In the genomic region with DNA sequence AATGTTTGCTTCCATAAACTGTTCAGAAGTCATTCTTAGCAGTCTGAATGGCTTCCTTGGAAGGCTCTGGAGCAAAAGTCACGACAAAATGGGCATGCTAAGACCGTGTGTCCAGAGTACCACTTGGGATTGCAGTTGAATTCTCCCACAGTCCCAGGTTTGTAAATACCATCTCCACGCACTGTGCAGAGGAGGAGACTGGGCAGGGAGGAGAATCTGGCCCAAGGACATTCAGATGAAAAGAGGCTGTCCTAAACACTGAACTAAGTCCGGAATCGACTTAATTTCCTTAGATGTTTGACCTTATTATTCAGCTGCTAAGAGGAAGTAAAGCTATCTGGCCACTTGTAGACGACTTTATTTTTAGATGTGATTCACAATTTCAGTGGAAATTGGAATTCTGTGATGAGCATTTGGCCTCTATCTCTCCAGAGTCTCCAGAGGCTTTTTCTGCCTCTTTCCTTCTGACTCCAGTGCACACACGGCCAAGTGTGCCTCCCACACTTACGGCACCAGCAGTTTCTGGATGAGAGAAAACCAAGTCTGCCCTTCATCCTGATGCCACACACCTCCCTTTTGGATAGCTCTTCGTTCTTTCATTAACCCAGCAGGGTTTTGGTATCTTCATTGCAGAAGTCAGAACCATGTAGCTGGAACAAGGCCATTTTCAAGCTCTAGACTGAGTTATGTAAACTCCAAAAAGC, we compare ENCODE assay signal across 8 mouse cellular contexts. TPM values are rescaled to one million over a fixed set of nuclear protein-coding genes. Genes with fewer than 3 reads are reported as not detected.
DNase-seq lines count a peak whose midpoint lies in the region; ATAC-seq and TF ChIP-seq lines count a peak whose summit lies in the region.
"Had no signal": no experiment of that assay in that cellular context is flagged by ENCODE, and none has a peak within 500 bp of the region (broad histone marks: within the 10 kb centered on the region; RNA-seq: fewer than 3 reads in every experiment).

No protein-coding gene starts in this region.

- H3K4me3 ChIP-seq in gastrocnemius, adult 2 months = peak overlapping the region; percentile 50
- H3K4me3 ChIP-seq in left cerebral cortex, adult 2 months = no peak overlapping the region
- no peak overlapping the region for H3K4me3 ChIP-seq in cortical plate, adult 2 months (ENCODE audit: insufficient read depth, low read length)
- no peak overlapping the region for H3K4me3 ChIP-seq in intestine, postnatal 0 days (ENCODE audit: low read depth, low read length)

- no peak for DNase-seq in gastrocnemius, adult 2 months
- no peak for DNase-seq in gastrocnemius, postnatal 25 days
- no peak for DNase-seq in left cerebral cortex, adult 2 months (ENCODE audit: extremely low spot score in 1 of 2, low spot score in 2 of 2)
- DNase-seq in left cerebral cortex, adult 8-10 months (ENCODE audit: low spot score in 2 of 2) = no peak
- DNase-seq in embryo, embryonic 9.5 days (ENCODE audit: extremely low spot score) = no peak
- DNase-seq: thymus, postnatal 14 days had no signal

- WGBS in intestine, postnatal 0 days = 61% methylated on average over 9 of the region's 9 CpGs

- ATAC-seq in intestine, postnatal 0 days = no peak

- H3K27me3 ChIP-seq in intestine, postnatal 0 days (replicated peaks; ENCODE audit: control insufficient read depth, insufficient read depth, low read length) = no peaks in the 10 kb centered on the region

- H3K36me3 ChIP-seq in intestine, postnatal 0 days (ENCODE audit: control insufficient read depth, insufficient read depth) = no peaks in the 10 kb centered on the region

- no peak for TF ChIP-seq CTCF in gastrocnemius, adult 2 months (IDR thresholded peaks at IDR 0.05)
- TF ChIP-seq CTCF in left cerebral cortex, adult 2 months (IDR thresholded peaks at IDR 0.05) = no peak
- TF ChIP-seq CTCF in cortical plate, adult 2 months (IDR thresholded peaks at IDR 0.05; ENCODE audit: extremely low read depth, insufficient read depth, low read length) = no peak
- TF ChIP-seq CTCF in intestine, postnatal 0 days (IDR thresholded peaks at IDR 0.05; ENCODE audit: low read depth) = no peak

- intact Hi-C loops in gastrocnemius, adult 2 months (cut with DNase I) = loop anchor here (10.0 kb wide), 1 partner anchor 54 kb away; the partner anchor contains the start of gene Gnb4
- intact Hi-C loops in left cerebral cortex, adult 2 months (cut with DNase I) = no loop called here

- H3K27ac ChIP-seq in gastrocnemius, adult 2 months = peak overlapping the region; percentile 86
- H3K27ac ChIP-seq in left cerebral cortex, adult 2 months = peak overlapping the region; percentile 30
- H3K27ac ChIP-seq in cortical plate, adult 2 months (ENCODE audit: insufficient read depth, low read length) = peak overlapping the region; percentile 52; the same call in 1 of the 2 replicates
- 0 out of 2 replicates have a peak overlapping the region, but pooled peaks have one; percentile 1 for H3K27ac ChIP-seq in intestine, postnatal 0 days (ENCODE audit: low read depth, low read length)

- no peak overlapping the region for H3K9ac ChIP-seq in intestine, postnatal 0 days (ENCODE audit: low read depth, low read length)

- TF ChIP-seq POLR2A in cortical plate, adult 2 months (IDR thresholded peaks at IDR 0.05; ENCODE audit: extremely low read depth, insufficient read depth, low read length) = no peak

- no peaks in the 10 kb centered on the region for H3K9me3 ChIP-seq in intestine, postnatal 0 days (ENCODE audit: control insufficient read depth)

- H3K4me1 ChIP-seq in cortical plate, adult 2 months (ENCODE audit: control insufficient read depth, insufficient read depth, low read length) = peaks cover 7% of the 10 kb centered on the region; the same call in 1 of the 2 replicates
- H3K4me1 ChIP-seq in intestine, postnatal 0 days (replicated peaks; ENCODE audit: control insufficient read depth, insufficient read depth, low read length) = no peaks in the 10 kb centered on the region

- H3K4me2 ChIP-seq in intestine, postnatal 0 days (replicated peaks; ENCODE audit: low read depth) = no peak overlapping the region

RNA-seq across cellular contexts. Expression of gene Actl6a, which starts 37.7 kb away (rescaled TPM):
- 10 to 100 TPM; 13.1 to 16.0 TPM for total RNA-seq in gastrocnemius, adult 2 months (2021)
- total RNA-seq in gastrocnemius, postnatal 25 days (2021) = 10 to 100 TPM; 14.8 to 16.8 TPM
- total RNA-seq in left cerebral cortex, adult 2 months (2021) = 10 to 100 TPM; 16.7 to 17.7 TPM
- total RNA-seq in left cerebral cortex, adult 8-10 months (2022) = 10 to 100 TPM; 14.7 to 22.6 (median 17.6) TPM
- 17.7 and 17.9 TPM in 2 replicates for polyA plus RNA-seq in cortical plate, adult 2 months (2012; rRNA removed)
- polyA plus RNA-seq in intestine, postnatal 0 days (2015; fragmentation: Nextera tagmentation; extraction: Ambion mirVana) = 47.9 and 49.2 TPM in 2 replicates

RNA-seq across cellular contexts. Expression of gene Gnb4, which starts 52.0 kb away (rescaled TPM):
- total RNA-seq in gastrocnemius, adult 2 months (2021) = 1 to 10 TPM; 4.3 to 7.2 TPM
- total RNA-seq in gastrocnemius, postnatal 25 days (2021) = 1 to 10 TPM; 6.2 to 7.9 TPM
- 10 to 100 TPM; 22.9 to 27.4 TPM for total RNA-seq in left cerebral cortex, adult 2 months (2021)
- total RNA-seq in left cerebral cortex, adult 8-10 months (2022) = 10 to 100 TPM; 25.6 to 41.5 (median 36.0) TPM
- polyA plus RNA-seq in cortical plate, adult 2 months (2012; rRNA removed) = 37.4 and 46.6 TPM in 2 replicates
- 31.5 and 31.8 TPM in 2 replicates for polyA plus RNA-seq in intestine, postnatal 0 days (2015; fragmentation: Nextera tagmentation; extraction: Ambion mirVana)

Comparison
In these comparisons a context has a peak if more than half of its experiments do, and no peak if none do; other contexts are left out.
1. H3K27ac ChIP-seq: peak in every context shown above with its lines; median percentile 86 in gastrocnemius, adult 2 months; 52 in cortical plate, adult 2 months; 30 in left cerebral cortex, adult 2 months; 1 in intestine, postnatal 0 days.